Mouse (Mus musculus) CD8-positive naive resting alpha-beta T cell, adult 2 months (primary cell): Measurements from ENCODE around the gene Gm2163.
"Not testable (repeated sequence)": the region's sequence is repeated elsewhere in the genome, so short reads cannot be mapped to it uniquely, and the experiment has no call there.

Source experiments
- DNase-seq, 2 experiments: peaks; one replicate each; pipeline ENCODE4 v3.0.0; 2022; ENCODE audit warnings: low read depth in 2 of 2, low spot score in 2 of 2

Gm2163 gene

GRCm38 (mm10) chr4:42466452-42466851 is at the start of gene Gm2163:
Gene Gm2163, plus strand, starts transcription at chr4:42466752.
- not testable (repeated sequence) for DNase-seq

- DNase-seq: not testable (repeated sequence)
Observed at GRCm38 (mm10) chr4:42439078-42439477, 27.5 kb upstream of the Gm2163 start, which contains the start of gene Gm21586. Gene Gm21586, plus strand, starts transcription at chr4:42439378.

GRCm38 (mm10) chr4:42528075-42528474 is 61.5 kb downstream of the Gm2163 start, which contains the start of gene Fam205a2:
Gene Fam205a2, minus strand, starts transcription at chr4:42528175.
- not testable (repeated sequence) for DNase-seq

GRCm38 (mm10) chr4:42611895-42612294 is 145.3 kb downstream of the Gm2163 start, which contains the start of gene Gm10591:
Gene Gm10591, plus strand, starts transcription at chr4:42612195.
- not testable (repeated sequence) for DNase-seq

- not testable (repeated sequence) for DNase-seq
Observed at GRCm38 (mm10) chr4:42629419-42629818, 162.9 kb downstream of the Gm2163 start, which contains the start of gene Gm2564. Gene Gm2564, plus strand, starts transcription at chr4:42629719.
